Mouse (Mus musculus) forebrain, embryonic 15.5 days (tissue): Measurements from ENCODE around the gene Cnnm2. TPM values are rescaled to one million over a fixed set of nuclear protein-coding genes. Genes with fewer than 3 reads are reported as not detected.

Source experiments
- ATAC-seq: fragments of 200-750 bp; cut with Nextera tagmentation; replicated peaks from 2 replicates; pipeline ENCODE4 v1.8.0; 2017; ENCODE audit warnings: mild to moderate bottlenecking, moderate TSS enrichment, moderate library complexity
- H3K27ac ChIP-seq: fragments of 300-500 bp; sonication (generic); replicated peaks from 2 replicates; pipeline ENCODE4 v1.5.1; 2015; ENCODE audit warnings: mild to moderate bottlenecking, inconsistent platforms
- H3K27me3 ChIP-seq: fragments of 300-500 bp; sonication (generic); 2 replicates; pipeline ENCODE4 v1.6.1; 2015; ENCODE audit warnings: inconsistent platforms
- H3K36me3 ChIP-seq: fragments of 300-500 bp; sonication (generic); 2 replicates; pipeline ENCODE4 v1.6.1; 2015; ENCODE audit warnings: mild to moderate bottlenecking, inconsistent platforms
- H3K4me1 ChIP-seq: fragments of 300-500 bp; sonication (generic); 2 replicates; pipeline ENCODE4 v1.6.1; 2015; ENCODE audit warnings: inconsistent platforms
- H3K4me2 ChIP-seq: fragments of 300-500 bp; sonication (generic); replicated peaks from 2 replicates; pipeline ENCODE4 v1.6.1; 2015; ENCODE audit warnings: mild to moderate bottlenecking, inconsistent platforms
- H3K4me3 ChIP-seq: fragments of 300-500 bp; sonication (generic); 2 replicates; pipeline ENCODE4 v1.5.1; 2015; ENCODE audit warnings: mild to moderate bottlenecking, inconsistent platforms
- H3K9ac ChIP-seq: fragments of 300-500 bp; sonication (generic); replicated peaks from 2 replicates; pipeline ENCODE4 v1.6.1; 2015; ENCODE audit warnings: mild to moderate bottlenecking, inconsistent platforms
- H3K9me3 ChIP-seq: fragments of 300-500 bp; sonication (generic); 2 replicates; pipeline ENCODE4 v1.6.1; 2016; ENCODE audit warnings: inconsistent platforms
- WGBS: fragments of 180-500 bp; shearing (Covaris S2); methylation state at CpG from one replicate; pipeline ENCODE4 v1.1.7; 2015; ENCODE audit warnings: mixed read lengths; 5-methylcytosine and 5-hydroxymethylcytosine counted together
- polyA plus RNA-seq: library from polyadenylated mRNA; unstranded; fragments of >200 nt; fragmentation: Nextera tagmentation; extraction: Ambion mirVana; gene quantifications from 2 replicates; pipeline ENCODE4 v1.2.1, GENCODE M21; 2015

Cnnm2 gene
- polyA plus RNA-seq, 1 experiment from 2014 or later: 4.1 TPM

DNA sequence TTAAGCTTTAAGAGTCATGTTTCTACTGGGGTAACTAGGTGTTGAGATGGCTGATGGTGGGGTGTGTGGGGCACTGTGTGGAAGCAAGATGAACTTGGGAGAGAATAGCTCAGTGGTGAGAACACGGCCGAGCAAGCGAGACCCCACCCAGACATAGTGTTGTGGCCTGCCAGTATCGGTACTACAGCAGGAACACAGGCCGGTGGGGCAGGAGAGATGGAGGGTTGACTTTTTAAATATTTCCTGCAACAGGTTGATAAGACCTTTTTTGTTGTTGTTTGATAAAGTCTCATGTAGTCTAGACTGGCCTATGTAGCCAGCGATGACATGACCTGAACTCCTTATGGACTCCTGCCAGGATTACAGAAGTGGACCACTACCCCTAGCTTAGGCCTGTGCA lies 139.4 kb downstream of the Cnnm2 start:
- no peaks in the 10 kb centered on the region for H3K9me3 ChIP-seq
- H3K4me2 ChIP-seq: no peak overlapping the region
- H3K27me3 ChIP-seq: no peaks in the 10 kb centered on the region
- no peak overlapping the region for H3K27ac ChIP-seq
- no peak overlapping the region for H3K4me3 ChIP-seq
- no peak for ATAC-seq
- H3K4me1 ChIP-seq: no peaks in the 10 kb centered on the region
- peaks cover 21% of the 10 kb centered on the region for H3K36me3 ChIP-seq
- no peak overlapping the region for H3K9ac ChIP-seq
- WGBS: 94% methylated on average over 6 of the region's 6 CpGs

DNA sequence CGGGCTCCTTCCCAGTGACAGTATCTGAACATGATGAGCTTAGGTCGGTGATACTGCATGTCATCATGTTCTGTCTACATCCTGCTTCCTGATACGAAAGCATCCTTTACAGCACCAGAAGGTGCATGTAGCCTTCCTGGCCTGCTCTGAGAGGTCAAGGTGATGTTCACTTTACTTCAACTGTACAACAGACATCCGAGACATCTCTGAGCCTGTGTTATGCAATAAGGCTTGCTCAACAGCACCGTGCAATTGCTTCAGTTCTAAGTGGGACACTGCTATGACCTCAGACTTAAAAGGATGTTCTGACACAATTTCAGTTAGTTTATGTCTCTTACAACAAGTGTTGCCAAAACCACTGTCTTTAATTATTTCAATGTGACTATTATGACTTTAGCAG lies 139.9 kb downstream of the Cnnm2 start:
- no peaks in the 10 kb centered on the region for H3K9me3 ChIP-seq
- no peaks in the 10 kb centered on the region for H3K27me3 ChIP-seq
- no peak overlapping the region for H3K4me3 ChIP-seq
- H3K9ac ChIP-seq: no peak overlapping the region
- ATAC-seq: no peak
- H3K4me2 ChIP-seq: no peak overlapping the region
- no peak overlapping the region for H3K27ac ChIP-seq
- H3K4me1 ChIP-seq: no peaks in the 10 kb centered on the region
- peaks cover 19% of the 10 kb centered on the region for H3K36me3 ChIP-seq
- WGBS: 91% methylated on average over 5 of the region's 5 CpGs

DNA sequence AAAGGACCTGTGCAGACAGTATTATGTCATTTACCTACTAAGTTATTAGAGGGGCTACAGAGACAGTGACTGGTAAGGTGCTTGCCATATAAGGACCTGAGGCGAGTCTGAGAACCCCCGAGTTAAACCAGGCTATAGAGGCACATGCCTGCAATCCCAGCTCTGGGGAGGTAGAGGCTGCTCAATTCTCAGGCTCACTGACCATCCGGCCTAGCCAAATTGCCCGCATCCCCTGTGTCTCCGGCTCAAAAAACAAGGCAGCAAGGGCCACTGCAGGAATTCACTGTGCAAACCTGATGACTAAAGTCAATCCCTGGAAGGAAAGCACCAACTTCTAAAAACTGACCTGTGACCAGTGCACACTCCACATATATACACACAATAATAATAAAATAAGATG lies 142.0 kb downstream of the Cnnm2 start:
- H3K9me3 ChIP-seq: no peaks in the 10 kb centered on the region
- H3K9ac ChIP-seq: no peak overlapping the region
- peaks cover 3% of the 10 kb centered on the region; the same call in 1 of the 2 replicates for H3K36me3 ChIP-seq
- no peak overlapping the region for H3K27ac ChIP-seq
- H3K4me1 ChIP-seq: no peaks in the 10 kb centered on the region
- WGBS: 93% methylated on average over 5 of the region's 5 CpGs
- no peak overlapping the region for H3K4me3 ChIP-seq
- H3K4me2 ChIP-seq: no peak overlapping the region
- no peak for ATAC-seq
- no peaks in the 10 kb centered on the region for H3K27me3 ChIP-seq

- H3K9me3 ChIP-seq: no peaks in the 10 kb centered on the region
- no peaks in the 10 kb centered on the region for H3K36me3 ChIP-seq
- no peak for ATAC-seq
- no peak overlapping the region for H3K4me3 ChIP-seq
- H3K27me3 ChIP-seq: no peaks in the 10 kb centered on the region
- no peak overlapping the region for H3K9ac ChIP-seq
- WGBS: 68% methylated on average over 1 of the region's 1 CpGs
- H3K4me2 ChIP-seq: no peak overlapping the region
- H3K4me1 ChIP-seq: no peaks in the 10 kb centered on the region
- H3K27ac ChIP-seq: no peak overlapping the region
Measured at GRCm38 (mm10) chr19:46904907-46905306, 143.5 kb downstream of the Cnnm2 start.

- Histone ChIP-seq H3K9ac (no peak overlapping the region), H3K36me3 (no peaks in the 10 kb centered on the region), H3K4me3 (no peak overlapping the region), H3K27me3 (no peaks in the 10 kb centered on the region), H3K4me1 (no peaks in the 10 kb centered on the region), H3K9me3 (no peaks in the 10 kb centered on the region), H3K27ac (no peak overlapping the region), H3K4me2 (no peak overlapping the region)
- ATAC-seq: no peak
Measured at GRCm38 (mm10) chr19:46905383-46905782, 144.0 kb downstream of the Cnnm2 start.

DNA sequence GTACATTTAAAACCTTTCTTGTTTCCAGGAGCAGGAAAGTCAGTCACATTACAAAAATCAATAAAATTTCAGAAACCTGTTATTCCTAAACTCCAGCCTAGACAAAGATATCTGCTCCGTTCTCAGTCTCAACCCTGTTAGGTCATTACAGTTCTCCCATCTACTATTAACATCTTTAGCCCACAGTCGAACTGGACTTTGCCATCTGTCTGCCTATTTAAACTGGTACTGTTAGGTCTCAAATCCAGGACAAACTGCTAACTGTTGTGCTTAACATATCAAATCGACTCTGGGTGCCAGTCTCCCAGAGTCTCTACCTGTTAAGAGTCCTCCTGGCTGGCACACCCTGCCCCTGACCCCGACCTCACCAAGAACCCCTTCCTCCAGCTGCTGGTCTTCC lies 144.6 kb downstream of the Cnnm2 start:
- H3K4me2 ChIP-seq: no peak overlapping the region
- H3K36me3 ChIP-seq: no peaks in the 10 kb centered on the region
- no peak overlapping the region for H3K9ac ChIP-seq
- no peak for ATAC-seq
- H3K27me3 ChIP-seq: no peaks in the 10 kb centered on the region
- H3K4me3 ChIP-seq: no peak overlapping the region
- no peak overlapping the region for H3K27ac ChIP-seq
- 91% methylated on average over 4 of the region's 4 CpGs for WGBS
- H3K4me1 ChIP-seq: no peaks in the 10 kb centered on the region
- no peaks in the 10 kb centered on the region for H3K9me3 ChIP-seq

DNA sequence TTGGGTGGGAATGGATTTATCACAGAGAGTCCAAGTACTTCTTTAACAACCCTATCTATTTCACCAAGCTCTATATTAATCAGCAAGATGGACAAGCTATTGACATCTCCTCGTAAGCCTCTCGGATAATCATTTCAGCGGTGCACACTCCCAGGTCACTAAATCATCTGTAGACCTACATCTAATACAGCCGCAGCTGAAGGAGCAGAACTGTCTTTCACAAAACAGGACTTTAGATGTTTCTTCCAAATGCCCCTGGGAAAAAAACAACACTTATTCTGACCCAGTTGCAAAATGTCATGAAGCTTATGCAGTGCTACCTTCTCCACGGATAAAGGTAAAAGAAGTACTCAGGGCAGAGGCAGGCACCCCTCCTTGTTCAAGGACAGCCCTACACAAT lies 146.8 kb downstream of the Cnnm2 start:
- no peak overlapping the region for H3K4me3 ChIP-seq
- H3K4me1 ChIP-seq: no peaks in the 10 kb centered on the region
- no peaks in the 10 kb centered on the region for H3K36me3 ChIP-seq
- no peaks in the 10 kb centered on the region for H3K9me3 ChIP-seq
- WGBS: 65% methylated on average over 5 of the region's 5 CpGs
- no peak overlapping the region for H3K27ac ChIP-seq
- no peak for ATAC-seq
- H3K27me3 ChIP-seq: no peaks in the 10 kb centered on the region
- no peak overlapping the region for H3K9ac ChIP-seq
- H3K4me2 ChIP-seq: no peak overlapping the region

GRCm38 (mm10) chr19:46908977-46909376 lies 147.6 kb downstream of the Cnnm2 start:
- Histone ChIP-seq H3K27me3 (no peaks in the 10 kb centered on the region), H3K27ac (no peak overlapping the region), H3K4me2 (no peak overlapping the region), H3K36me3 (no peaks in the 10 kb centered on the region), H3K9ac (no peak overlapping the region), H3K9me3 (no peaks in the 10 kb centered on the region), H3K4me1 (no peaks in the 10 kb centered on the region), H3K4me3 (no peak overlapping the region)
- 33% methylated on average over 4 of the region's 4 CpGs for WGBS
- no peak for ATAC-seq

- no peak overlapping the region for H3K4me2 ChIP-seq
- 88% methylated on average over 3 of the region's 3 CpGs for WGBS
- no peaks in the 10 kb centered on the region for H3K9me3 ChIP-seq
- H3K4me1 ChIP-seq: no peaks in the 10 kb centered on the region
- H3K4me3 ChIP-seq: no peak overlapping the region
- no peak overlapping the region for H3K27ac ChIP-seq
- ATAC-seq: no peak
- no peaks in the 10 kb centered on the region for H3K36me3 ChIP-seq
- no peaks in the 10 kb centered on the region for H3K27me3 ChIP-seq
- no peak overlapping the region for H3K9ac ChIP-seq
Measured at GRCm38 (mm10) chr19:46911492-46911891, 150.1 kb downstream of the Cnnm2 start.

- no peak overlapping the region for H3K4me2 ChIP-seq
- no peaks in the 10 kb centered on the region for H3K4me1 ChIP-seq
- WGBS: 94% methylated on average over 11 of the region's 11 CpGs
- H3K9me3 ChIP-seq: no peaks in the 10 kb centered on the region
- H3K4me3 ChIP-seq: no peak overlapping the region
- ATAC-seq: no peak
- no peak overlapping the region for H3K27ac ChIP-seq
- no peaks in the 10 kb centered on the region for H3K36me3 ChIP-seq
- H3K9ac ChIP-seq: no peak overlapping the region
- no peaks in the 10 kb centered on the region for H3K27me3 ChIP-seq
Measured at GRCm38 (mm10) chr19:46913626-46914025, 152.2 kb downstream of the Cnnm2 start.

DNA sequence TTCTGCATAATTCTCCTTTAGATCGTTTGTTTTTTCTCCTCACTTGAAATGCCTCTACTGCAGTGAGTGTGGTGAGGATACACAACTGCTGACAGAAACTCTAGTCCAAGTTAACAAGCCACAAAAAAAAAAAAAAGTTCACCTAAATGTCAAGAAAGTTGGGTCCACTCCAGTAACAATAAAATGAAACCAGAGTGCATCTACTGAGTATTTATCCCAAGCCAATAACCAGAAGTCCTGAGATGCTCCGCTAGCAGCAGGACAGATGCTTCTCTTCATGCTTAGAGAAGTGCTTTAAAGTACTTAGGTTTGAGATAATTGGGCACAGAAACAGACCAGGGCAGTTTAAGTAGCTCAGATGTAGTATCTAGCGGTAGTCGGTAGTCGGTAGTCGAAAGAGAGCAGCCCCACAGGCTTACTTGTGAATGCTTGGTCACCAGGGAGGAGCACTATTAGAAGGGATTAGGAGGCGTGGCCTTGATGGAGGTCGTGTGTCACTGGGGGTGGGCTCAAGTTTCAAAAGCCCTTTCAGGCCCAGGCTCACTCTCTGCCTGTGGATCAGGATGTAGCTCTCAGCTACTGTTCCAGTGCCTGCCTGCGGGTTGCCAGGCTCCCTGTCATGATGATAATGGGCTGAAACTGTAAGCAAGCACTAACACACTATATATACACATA lies 154.1 kb downstream of the Cnnm2 start:
- Histone ChIP-seq H3K4me2 (no peak overlapping the region), H3K4me1 (no peaks in the 10 kb centered on the region), H3K9ac (no peak overlapping the region), H3K4me3 (no peak overlapping the region), H3K27me3 (no peaks in the 10 kb centered on the region), H3K9me3 (no peaks in the 10 kb centered on the region), H3K36me3 (no peaks in the 10 kb centered on the region), H3K27ac (no peak overlapping the region)
- WGBS: 54% methylated on average over 9 of the region's 9 CpGs
- no peak for ATAC-seq

GRCm38 (mm10) chr19:46920571-46920970 lies 159.2 kb downstream of the Cnnm2 start:
- Histone ChIP-seq H3K27me3 (no peaks in the 10 kb centered on the region), H3K9me3 (no peaks in the 10 kb centered on the region), H3K4me1 (no peaks in the 10 kb centered on the region), H3K9ac (no peak overlapping the region), H3K27ac (no peak overlapping the region), H3K4me3 (no peak overlapping the region), H3K36me3 (no peaks in the 10 kb centered on the region), H3K4me2 (no peak overlapping the region)
- 94% methylated on average over 6 of the region's 6 CpGs for WGBS
- no peak for ATAC-seq

DNA sequence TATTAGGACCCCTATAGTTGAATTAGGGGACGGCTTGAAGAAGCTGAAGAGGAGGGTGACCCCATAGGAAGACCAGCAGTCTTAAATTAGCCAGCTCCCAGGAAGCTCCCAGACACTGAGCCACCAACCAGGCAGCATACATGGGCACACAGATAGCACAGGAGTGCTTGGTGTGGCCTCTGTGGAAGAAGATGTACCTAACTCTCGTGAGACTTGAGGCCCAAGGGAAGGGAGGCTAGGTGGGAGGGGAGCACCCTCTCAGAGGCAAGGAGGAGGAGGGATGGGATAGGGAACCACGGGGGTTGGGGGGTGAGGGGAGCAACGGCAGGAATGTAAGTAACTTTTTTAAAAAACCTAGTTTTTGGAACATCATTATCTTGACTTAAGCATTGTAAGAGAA lies 165.0 kb downstream of the Cnnm2 start:
- H3K4me1 ChIP-seq: no peaks in the 10 kb centered on the region
- no peak overlapping the region for H3K4me3 ChIP-seq
- H3K27me3 ChIP-seq: no peaks in the 10 kb centered on the region
- H3K4me2 ChIP-seq: no peak overlapping the region
- no peak overlapping the region for H3K9ac ChIP-seq
- H3K9me3 ChIP-seq: no peaks in the 10 kb centered on the region
- no peak for ATAC-seq
- no peak overlapping the region for H3K27ac ChIP-seq
- no peaks in the 10 kb centered on the region for H3K36me3 ChIP-seq
- 63% methylated on average over 4 of the region's 4 CpGs for WGBS
